Comparison of ENCODE assay signal across 8 mouse cellular contexts in the genomic region with DNA sequence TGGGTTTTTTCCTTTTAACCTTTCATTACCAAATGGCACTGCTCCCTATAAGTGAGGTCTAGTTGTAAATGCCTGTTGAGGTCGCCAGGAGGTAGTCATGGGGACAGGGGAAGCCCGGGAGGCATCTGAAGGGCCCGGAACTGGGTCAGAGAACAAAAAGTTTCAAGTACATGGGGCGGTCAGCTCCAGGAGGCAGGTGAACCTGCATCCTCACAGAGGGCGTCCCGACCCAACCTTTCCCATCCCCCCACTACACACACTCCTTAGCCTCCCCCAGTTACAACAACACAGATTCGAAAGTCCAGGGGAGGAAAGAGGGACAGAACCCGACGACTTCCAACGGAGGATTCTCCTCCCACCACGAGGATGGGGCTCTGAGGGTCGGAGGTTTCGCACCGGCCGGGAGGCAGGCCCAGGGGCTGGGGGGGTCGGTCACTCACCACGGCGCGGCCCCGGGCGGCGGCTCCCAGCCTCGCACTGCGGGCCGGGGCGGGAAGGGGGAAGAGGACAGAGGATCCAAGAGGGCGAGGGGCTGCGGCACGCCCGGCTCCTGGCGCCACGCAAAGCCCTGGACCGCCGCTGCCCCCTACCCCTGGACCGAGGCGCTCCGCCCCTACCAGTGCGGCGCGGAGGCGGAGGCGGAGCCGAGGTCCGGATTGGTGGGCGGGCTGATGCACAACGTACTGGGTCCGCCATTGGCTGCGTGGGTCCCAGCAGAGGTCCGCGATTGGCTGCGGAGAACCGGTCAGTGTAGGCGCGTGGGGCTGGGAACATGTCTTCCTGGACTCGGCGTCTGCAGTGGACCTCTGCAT. TPM values are rescaled to one million over a fixed set of nuclear protein-coding genes. Genes with fewer than 3 reads are reported as not detected.
DNase-seq lines count a peak whose midpoint lies in the region; ATAC-seq and TF ChIP-seq lines count a peak whose summit lies in the region.

No protein-coding gene starts in this region.

- H3K4me1 ChIP-seq in MEL (ENCODE audit: control insufficient read depth in 1 of 2, insufficient read depth in 2 of 2, low read length in 2 of 2) = peaks cover 19 to 27% of the 10 kb centered on the region in 2 experiments
- 0 out of 2 replicates have a peak, but pooled peaks cover 4% of the 10 kb centered on the region for H3K4me1 ChIP-seq in forebrain, postnatal 0 days (ENCODE audit: insufficient read depth)
- no peaks in the 10 kb centered on the region; the same call in 1 of the 2 replicates for H3K4me1 ChIP-seq in lung, adult 2 months (ENCODE audit: control insufficient read depth, insufficient read depth, low read length)
- H3K4me1 ChIP-seq in neural tube, embryonic 15.5 days = peaks cover 10% of the 10 kb centered on the region

- H3K4me2 ChIP-seq in forebrain, postnatal 0 days (ENCODE audit: low read depth) = peak overlapping the region; percentile 86
- peak overlapping the region; percentile 86 for H3K4me2 ChIP-seq in neural tube, embryonic 15.5 days

- TF ChIP-seq POLR2A in MEL (IDR thresholded peaks at IDR 0.05; ENCODE audit: control insufficient read depth in 1 of 2, insufficient read depth in 1 of 2, low read depth in 1 of 2, low read length in 2 of 2, poor library complexity in 1 of 2) = peak; percentile 78 to 80
- TF ChIP-seq POLR2A in lung, adult 2 months (IDR thresholded peaks at IDR 0.05; ENCODE audit: borderline replicate concordance, extremely low read depth, low read depth, low read length) = peak; percentile 74; the same call in 1 of the 2 replicates

- WGBS in forebrain, postnatal 0 days = 1% methylated on average over 56 of the region's 56 CpGs
- WGBS in lung, adult 2 months = under 1% methylated on average over 56 of the region's 56 CpGs
- WGBS in neural tube, embryonic 15.5 days = under 1% methylated on average over 52 of the region's 56 CpGs

- DNase-seq in MEL (ENCODE audit: low read depth, low spot score) = peak; percentile 94
- peak; percentile 89 for DNase-seq in cerebellum, adult 8-10 months
- peak; percentile 92 for DNase-seq in forebrain, postnatal 0 days
- peak; percentile 95 for DNase-seq in heart, postnatal 4 days
- DNase-seq in layer of hippocampus, adult 2 months (ENCODE audit: low spot score in 2 of 2) = peak; percentile 87 to 92
- DNase-seq in lung, adult 2 months = peak; percentile 88
- peak; percentile 93 for DNase-seq in testis, postnatal 10 days (ENCODE audit: low spot score)

- peak overlapping the region; percentile 77 to 96 for H3K4me3 ChIP-seq in MEL (ENCODE audit: control insufficient read depth in 1 of 2, insufficient read depth in 1 of 2, low read depth in 2 of 2, low read length in 2 of 2)
- H3K4me3 ChIP-seq in forebrain, postnatal 0 days (ENCODE audit: low read depth, low read length) = peak overlapping the region; percentile 90
- peak overlapping the region; percentile 67 for H3K4me3 ChIP-seq in layer of hippocampus, adult 2 months
- H3K4me3 ChIP-seq in lung, adult 2 months (replicated peaks; ENCODE audit: extremely low read depth, low read depth, low read length) = peak overlapping the region; percentile 83
- peak overlapping the region; percentile 97 for H3K4me3 ChIP-seq in neural tube, embryonic 15.5 days (replicated peaks)

- TF ChIP-seq EP300 in MEL (IDR thresholded peaks at IDR 0.05; ENCODE audit: low read depth in 1 of 2, low read length in 2 of 2) = no peak

- no peaks in the 10 kb centered on the region for H3K9me3 ChIP-seq in MEL (replicated peaks; ENCODE audit: insufficient read depth, low read length)
- no peaks in the 10 kb centered on the region for H3K9me3 ChIP-seq in forebrain, postnatal 0 days (ENCODE audit: low read length)
- no peaks in the 10 kb centered on the region for H3K9me3 ChIP-seq in neural tube, embryonic 15.5 days (replicated peaks)

- H3K27me3 ChIP-seq in MEL (ENCODE audit: control insufficient read depth in 1 of 2, insufficient read depth in 2 of 2, low read length in 2 of 2) = no peaks in the 10 kb centered on the region
- no peaks in the 10 kb centered on the region for H3K27me3 ChIP-seq in forebrain, postnatal 0 days (ENCODE audit: insufficient read depth, low read length)
- no peaks in the 10 kb centered on the region for H3K27me3 ChIP-seq in neural tube, embryonic 15.5 days (replicated peaks)

- H3K27ac ChIP-seq in MEL (ENCODE audit: control insufficient read depth, low read depth, low read length) = peak overlapping the region; percentile 48
- H3K27ac ChIP-seq in forebrain, postnatal 0 days (ENCODE audit: low read depth, low read length) = peak overlapping the region; percentile 50; the same call in 1 of the 2 replicates
- peak overlapping the region; percentile 98 for H3K27ac ChIP-seq in layer of hippocampus, adult 2 months
- H3K27ac ChIP-seq in neural tube, embryonic 15.5 days (replicated peaks) = peak overlapping the region; percentile 86

- no peak; a peak in 1 of 6 replicates for TF ChIP-seq CTCF in MEL (IDR thresholded peaks at IDR 0.05 in 2 of 3, conservative IDR thresholded peaks at IDR 0.05 in 1 of 3; ENCODE audit: control insufficient read depth in 1 of 3, insufficient read depth in 1 of 3, low read depth in 2 of 3, low read length in 3 of 3, poor library complexity in 1 of 3, severe bottlenecking in 1 of 3)
- peak; percentile 17 for TF ChIP-seq CTCF in forebrain, postnatal 0 days (IDR thresholded peaks at IDR 0.05; ENCODE audit: low read depth)
- peak; percentile 28; the same call in 1 of the 2 replicates for TF ChIP-seq CTCF in layer of hippocampus, adult 2 months (conservative IDR thresholded peaks at IDR 0.05)
- TF ChIP-seq CTCF in lung, adult 2 months (IDR thresholded peaks at IDR 0.05; ENCODE audit: insufficient read depth, low read length) = no peak

- peaks cover 0 to 21% of the 10 kb centered on the region in 2 experiments; a peak in 2 of 4 replicates for H3K36me3 ChIP-seq in MEL (ENCODE audit: control insufficient read depth in 1 of 2, insufficient read depth in 2 of 2, low read length in 2 of 2)
- no peaks in the 10 kb centered on the region for H3K36me3 ChIP-seq in forebrain, postnatal 0 days (ENCODE audit: insufficient read depth)
- H3K36me3 ChIP-seq in neural tube, embryonic 15.5 days = no peaks in the 10 kb centered on the region

- no peaks in the 10 kb centered on the region; the same call in 1 of the 2 replicates for H3K79me2 ChIP-seq in MEL (ENCODE audit: control insufficient read depth, insufficient read depth, low read length, poor library complexity)

- peak overlapping the region; percentile 77 for H3K9ac ChIP-seq in MEL (ENCODE audit: control insufficient read depth, low read depth, low read length, poor library complexity, severe bottlenecking)
- peak overlapping the region; percentile 81 for H3K9ac ChIP-seq in forebrain, postnatal 0 days
- H3K9ac ChIP-seq in neural tube, embryonic 15.5 days (replicated peaks) = peak overlapping the region; percentile 96

- TF ChIP-seq RAD21 in MEL (IDR thresholded peaks at IDR 0.05; ENCODE audit: low read depth, low read length) = no peak

- ATAC-seq in forebrain, postnatal 0 days = peak; percentile 100
- peak; percentile 100 for ATAC-seq in neural tube, embryonic 15.5 days (ENCODE audit: low FRiP score)

RNA-seq across cellular contexts. Expression of gene Homez, which starts 7.1 kb away (rescaled TPM):
- 4.7 and 4.9 TPM in 2 replicates for total RNA-seq in MEL (2012; rRNA removed)
- 1 to 10 TPM in 1 of 2 experiments, not detected in 1; 8.5 TPM for polyA plus RNA-seq in MEL (2012; ENCODE audit: insufficient read depth in 1 of 2, insufficient read length in 2 of 2, low read depth in 1 of 2, low replicate concordance in 2 of 2, missing spikeins in 1 of 2)
- total RNA-seq in forebrain, postnatal 0 days (2014; rRNA removed) = 7.1 and 7.2 TPM in 2 replicates
- 2.7 and 6.9 TPM in 2 replicates for polyA plus RNA-seq in forebrain, postnatal 0 days (2015; fragmentation: Nextera tagmentation; extraction: Ambion mirVana)
- 1 to 10 TPM; 7.7 to 8.9 TPM for total RNA-seq in heart, postnatal 4 days (2021)
- 10 to 100 TPM; 22.0 to 22.2 TPM for total RNA-seq in layer of hippocampus, adult 2 months (2021)
- 3.3 and 5.3 TPM in 2 replicates for polyA plus RNA-seq in lung, adult 2 months (2012; rRNA removed)
- polyA plus RNA-seq in neural tube, embryonic 15.5 days (2015; fragmentation: Nextera tagmentation; extraction: Ambion mirVana) = 10.6 and 14.5 TPM in 2 replicates

RNA-seq across cellular contexts. Expression of gene Ppp1r3e, which starts 13.6 kb away (rescaled TPM):
- total RNA-seq in MEL (2012; rRNA removed) = 0.56 and 0.73 TPM in 2 replicates
- 1 to 10 TPM in 1 of 2 experiments, not detected in 1; 1.2 TPM for polyA plus RNA-seq in MEL (2012; ENCODE audit: insufficient read depth in 1 of 2, insufficient read length in 2 of 2, low read depth in 1 of 2, low replicate concordance in 2 of 2, missing spikeins in 1 of 2)
- 17.4 and 19.7 TPM in 2 replicates for total RNA-seq in forebrain, postnatal 0 days (2014; rRNA removed)
- polyA plus RNA-seq in forebrain, postnatal 0 days (2015; fragmentation: Nextera tagmentation; extraction: Ambion mirVana) = 2.3 and 3.3 TPM in 2 replicates
- 1 to 10 TPM; 6.4 to 7.6 TPM for total RNA-seq in heart, postnatal 4 days (2021)
- 10 to 100 TPM; 22.1 to 24.3 TPM for total RNA-seq in layer of hippocampus, adult 2 months (2021)
- 17.8 and 24.4 TPM in 2 replicates for polyA plus RNA-seq in lung, adult 2 months (2012; rRNA removed)
- 4.0 and 4.1 TPM in 2 replicates for polyA plus RNA-seq in neural tube, embryonic 15.5 days (2015; fragmentation: Nextera tagmentation; extraction: Ambion mirVana)

RNA-seq across cellular contexts. Expression of gene Bcl2l2, which starts 19.5 kb away (rescaled TPM):
- 10.5 and 12.5 TPM in 2 replicates for total RNA-seq in MEL (2012; rRNA removed)
- polyA plus RNA-seq in MEL (2012; ENCODE audit: insufficient read depth in 1 of 2, insufficient read length in 2 of 2, low read depth in 1 of 2, low replicate concordance in 2 of 2, missing spikeins in 1 of 2) = 10 to 100 TPM in 1 of 2 experiments, not detected in 1; 18.8 TPM
- 33.2 and 38.0 TPM in 2 replicates for total RNA-seq in forebrain, postnatal 0 days (2014; rRNA removed)
- 2.5 and 2.9 TPM in 2 replicates for polyA plus RNA-seq in forebrain, postnatal 0 days (2015; fragmentation: Nextera tagmentation; extraction: Ambion mirVana)
- total RNA-seq in heart, postnatal 4 days (2021) = 10 to 100 TPM; 37.5 to 39.2 TPM
- 100 to 1,000 TPM; 114 to 126 TPM for total RNA-seq in layer of hippocampus, adult 2 months (2021)
- 69.3 and 70.1 TPM in 2 replicates for polyA plus RNA-seq in lung, adult 2 months (2012; rRNA removed)
- 3.4 and 4.0 TPM in 2 replicates for polyA plus RNA-seq in neural tube, embryonic 15.5 days (2015; fragmentation: Nextera tagmentation; extraction: Ambion mirVana)

RNA-seq across cellular contexts. Expression of gene Gm20521, which starts 19.5 kb away (rescaled TPM):
- total RNA-seq in MEL (2012; rRNA removed) = 0.58 and 0.88 TPM in 2 replicates
- polyA plus RNA-seq in MEL (2012; ENCODE audit: insufficient read depth in 1 of 2, insufficient read length in 2 of 2, low read depth in 1 of 2, low replicate concordance in 2 of 2, missing spikeins in 1 of 2) = 1 to 10 TPM in 1 of 2 experiments, not detected in 1; 3.4 TPM
- 3.1 TPM in 1 of 2 replicates, not detected in the other for total RNA-seq in forebrain, postnatal 0 days (2014; rRNA removed)
- 0.30 and 0.89 TPM in 2 replicates for polyA plus RNA-seq in forebrain, postnatal 0 days (2015; fragmentation: Nextera tagmentation; extraction: Ambion mirVana)
- total RNA-seq in heart, postnatal 4 days (2021) = 1 to 10 TPM; 3.0 to 3.9 TPM
- 1 to 10 TPM; 1.0 to 9.4 TPM for total RNA-seq in layer of hippocampus, adult 2 months (2021)
- polyA plus RNA-seq in lung, adult 2 months (2012; rRNA removed) = 6.8 TPM in 1 of 2 replicates, not detected in the other
- not detected in 2 replicates for polyA plus RNA-seq in neural tube, embryonic 15.5 days (2015; fragmentation: Nextera tagmentation; extraction: Ambion mirVana)

RNA-seq across cellular contexts. Expression of gene Pabpn1, which starts 28.6 kb away (rescaled TPM):
- total RNA-seq in MEL (2012; rRNA removed) = 82.3 and 85.8 TPM in 2 replicates
- polyA plus RNA-seq in MEL (2012; ENCODE audit: insufficient read depth in 1 of 2, insufficient read length in 2 of 2, low read depth in 1 of 2, low replicate concordance in 2 of 2, missing spikeins in 1 of 2) = 100 to 1,000 TPM in 1 of 2 experiments, not detected in 1; 393 TPM
- total RNA-seq in forebrain, postnatal 0 days (2014; rRNA removed) = 113 and 116 TPM in 2 replicates
- polyA plus RNA-seq in forebrain, postnatal 0 days (2015; fragmentation: Nextera tagmentation; extraction: Ambion mirVana) = 105 and 126 TPM in 2 replicates
- total RNA-seq in heart, postnatal 4 days (2021) = 100 to 1,000 TPM; 141 to 142 TPM
- 100 to 1,000 TPM; 271 to 305 TPM for total RNA-seq in layer of hippocampus, adult 2 months (2021)
- 77.5 and 112 TPM in 2 replicates for polyA plus RNA-seq in lung, adult 2 months (2012; rRNA removed)
- 148 and 158 TPM in 2 replicates for polyA plus RNA-seq in neural tube, embryonic 15.5 days (2015; fragmentation: Nextera tagmentation; extraction: Ambion mirVana)

Comparison
In these comparisons a context has a peak if more than half of its experiments do, and no peak if none do; other contexts are left out.
1. Peak in every context shown above with its lines: DNase-seq, ATAC-seq, H3K4me3 ChIP-seq and H3K27ac ChIP-seq.
2. H3K27ac ChIP-seq: peak in every context shown above with its lines; median percentile 98 in layer of hippocampus, adult 2 months; 86 in neural tube, embryonic 15.5 days; 50 in forebrain, postnatal 0 days; 48 in MEL.
3. CTCF ChIP-seq: peak in forebrain, postnatal 0 days (single experiment) and layer of hippocampus, adult 2 months (single experiment); none in MEL (0 of 3) and lung, adult 2 months (single experiment).